8 mouse cellular contexts compared by ENCODE assay signal in genomic region chr14:54863501-54864312, GRCm38 (mm10). TPM values are rescaled to one million over a fixed set of nuclear protein-coding genes. Genes with fewer than 3 reads are reported as not detected.
DNase-seq lines count a peak whose midpoint lies in the region; ATAC-seq lines count a peak whose summit lies in the region.

No protein-coding gene starts in this region.

- H3K4me3 ChIP-seq in brown adipose tissue, adult 24 weeks (ENCODE audit: insufficient read depth, low read depth, low read length), result peak overlapping the region; percentile 78
- peak overlapping the region; percentile 99 for H3K4me3 ChIP-seq in heart, embryonic 12.5 days
- H3K4me3 ChIP-seq in kidney, embryonic 16.5 days (ENCODE audit: low read length), result peak overlapping the region; percentile 83

- under 1% methylated on average over 50 of the region's 56 CpGs for WGBS in heart, embryonic 12.5 days
- under 1% methylated on average over 56 of the region's 56 CpGs for WGBS in kidney, embryonic 16.5 days

- no peaks in the 10 kb centered on the region for H3K27me3 ChIP-seq in heart, embryonic 12.5 days (replicated peaks)
- no peaks in the 10 kb centered on the region for H3K27me3 ChIP-seq in kidney, embryonic 16.5 days (ENCODE audit: insufficient read depth, low read length)

- peak overlapping the region; percentile 97 for H3K9ac ChIP-seq in heart, embryonic 12.5 days
- peak overlapping the region; percentile 89 for H3K9ac ChIP-seq in kidney, embryonic 16.5 days (replicated peaks; ENCODE audit: low read length)

- H3K27ac ChIP-seq in brown adipose tissue, adult 24 weeks (replicated peaks; ENCODE audit: low read depth, low read length), result no peak overlapping the region; the same call in none of the 2 replicates
- peak overlapping the region; percentile 76 for H3K27ac ChIP-seq in heart, embryonic 12.5 days (ENCODE audit: poor library complexity, severe bottlenecking)
- H3K27ac ChIP-seq in kidney, embryonic 16.5 days (ENCODE audit: low read length), result peak overlapping the region; percentile 85

- no peaks in the 10 kb centered on the region for H3K9me3 ChIP-seq in heart, embryonic 12.5 days (replicated peaks)
- no peaks in the 10 kb centered on the region for H3K9me3 ChIP-seq in kidney, embryonic 16.5 days (ENCODE audit: low read length)

- ATAC-seq in erythroid progenitor cell, adult 5-6 weeks (replicated peaks; ENCODE audit: low FRiP score, poor library complexity, severe bottlenecking), result peak; percentile 100
- peak; percentile 100 for ATAC-seq in heart, embryonic 12.5 days (ENCODE audit: insufficient number of reproducible peaks, low FRiP score)
- ATAC-seq in kidney, embryonic 16.5 days (ENCODE audit: low FRiP score, low TSS enrichment), result peak; percentile 100

- H3K4me1 ChIP-seq in brown adipose tissue, adult 24 weeks (ENCODE audit: control insufficient read depth, insufficient read depth, insufficient read length, low read length), result no peaks in the 10 kb centered on the region
- peaks cover 3% of the 10 kb centered on the region for H3K4me1 ChIP-seq in heart, embryonic 12.5 days (replicated peaks)
- 0 out of 2 replicates have a peak, but pooled peaks cover 2% of the 10 kb centered on the region for H3K4me1 ChIP-seq in kidney, embryonic 16.5 days (ENCODE audit: insufficient read depth, low read length)

- peak; percentile 86 for DNase-seq in CD4-positive helper T cell, adult 2 months (ENCODE audit: low read depth, low spot score)
- peak; percentile 95 for DNase-seq in liver
- DNase-seq in monocyte, adult 2 months (ENCODE audit: low read depth in 1 of 2, low spot score in 2 of 2), result peak; percentile 61 to 77
- DNase-seq in spleen, postnatal 14 days (ENCODE audit: low spot score in 2 of 2), result peak; percentile 80 to 85

- no peaks in the 10 kb centered on the region for H3K36me3 ChIP-seq in heart, embryonic 12.5 days
- H3K36me3 ChIP-seq in kidney, embryonic 16.5 days (ENCODE audit: insufficient read depth, low read length), result no peaks in the 10 kb centered on the region

- peak overlapping the region; percentile 72 for H3K4me2 ChIP-seq in heart, embryonic 12.5 days
- peak overlapping the region; percentile 73 for H3K4me2 ChIP-seq in kidney, embryonic 16.5 days (replicated peaks; ENCODE audit: low read depth, low read length)

RNA-seq across cellular contexts. Expression of gene Homez, which starts 7.1 kb away (rescaled TPM):
- polyA plus RNA-seq in brown adipose tissue, adult 24 weeks (2012; ENCODE audit: insufficient read depth, insufficient read length, missing spikeins), result 3.3 and 4.6 TPM in 2 replicates
- 4.7 and 5.0 TPM in 2 replicates for total RNA-seq in erythroid progenitor cell, adult 5-6 weeks (2015; ENCODE audit: low replicate concordance)
- 0.13 and 1.3 TPM in 2 replicates for total RNA-seq in erythroid progenitor cell, adult 5-6 weeks (2017; ENCODE audit: low replicate concordance)
- polyA plus RNA-seq in heart, embryonic 12.5 days (2016; fragmentation: Nextera tagmentation; extraction: Ambion mirVana), result 7.4 and 10.4 TPM in 2 replicates
- polyA plus RNA-seq in kidney, embryonic 16.5 days (2015; fragmentation: Nextera tagmentation; extraction: Ambion mirVana), result 18.0 and 19.9 TPM in 2 replicates

RNA-seq across cellular contexts. Expression of gene Ppp1r3e, which starts 13.6 kb away (rescaled TPM):
- 15.9 and 20.3 TPM in 2 replicates for polyA plus RNA-seq in brown adipose tissue, adult 24 weeks (2012; ENCODE audit: insufficient read depth, insufficient read length, missing spikeins)
- total RNA-seq in erythroid progenitor cell, adult 5-6 weeks (2015; ENCODE audit: low replicate concordance), result 2.2 and 8.8 TPM in 2 replicates
- total RNA-seq in erythroid progenitor cell, adult 5-6 weeks (2017; ENCODE audit: low replicate concordance), result not detected in 2 replicates
- 0.62 and 0.79 TPM in 2 replicates for polyA plus RNA-seq in heart, embryonic 12.5 days (2016; fragmentation: Nextera tagmentation; extraction: Ambion mirVana)
- polyA plus RNA-seq in kidney, embryonic 16.5 days (2015; fragmentation: Nextera tagmentation; extraction: Ambion mirVana), result 1.6 and 1.7 TPM in 2 replicates

RNA-seq across cellular contexts. Expression of gene Bcl2l2, which starts 19.5 kb away (rescaled TPM):
- 26.3 and 28.2 TPM in 2 replicates for polyA plus RNA-seq in brown adipose tissue, adult 24 weeks (2012; ENCODE audit: insufficient read depth, insufficient read length, missing spikeins)
- total RNA-seq in erythroid progenitor cell, adult 5-6 weeks (2015; ENCODE audit: low replicate concordance), result 1.7 TPM in 1 of 2 replicates, not detected in the other
- 1.7 TPM in 1 of 2 replicates, not detected in the other for total RNA-seq in erythroid progenitor cell, adult 5-6 weeks (2017; ENCODE audit: low replicate concordance)
- polyA plus RNA-seq in heart, embryonic 12.5 days (2016; fragmentation: Nextera tagmentation; extraction: Ambion mirVana), result 2.3 and 2.4 TPM in 2 replicates
- 5.0 and 5.1 TPM in 2 replicates for polyA plus RNA-seq in kidney, embryonic 16.5 days (2015; fragmentation: Nextera tagmentation; extraction: Ambion mirVana)

RNA-seq across cellular contexts. Expression of gene Gm20521, which starts 19.5 kb away (rescaled TPM):
- not detected in 2 replicates for polyA plus RNA-seq in brown adipose tissue, adult 24 weeks (2012; ENCODE audit: insufficient read depth, insufficient read length, missing spikeins)
- total RNA-seq in erythroid progenitor cell, adult 5-6 weeks (2015; ENCODE audit: low replicate concordance), result not detected in 2 replicates
- not detected in 2 replicates for total RNA-seq in erythroid progenitor cell, adult 5-6 weeks (2017; ENCODE audit: low replicate concordance)
- not detected in 2 replicates for polyA plus RNA-seq in heart, embryonic 12.5 days (2016; fragmentation: Nextera tagmentation; extraction: Ambion mirVana)
- 0.16 and 0.45 TPM in 2 replicates for polyA plus RNA-seq in kidney, embryonic 16.5 days (2015; fragmentation: Nextera tagmentation; extraction: Ambion mirVana)

RNA-seq across cellular contexts. Expression of gene Pabpn1, which starts 28.6 kb away (rescaled TPM):
- polyA plus RNA-seq in brown adipose tissue, adult 24 weeks (2012; ENCODE audit: insufficient read depth, insufficient read length, missing spikeins), result 75.5 and 89.7 TPM in 2 replicates
- total RNA-seq in erythroid progenitor cell, adult 5-6 weeks (2015; ENCODE audit: low replicate concordance), result 49.9 and 68.1 TPM in 2 replicates
- total RNA-seq in erythroid progenitor cell, adult 5-6 weeks (2017; ENCODE audit: low replicate concordance), result 115 and 120 TPM in 2 replicates
- 96.3 and 101 TPM in 2 replicates for polyA plus RNA-seq in heart, embryonic 12.5 days (2016; fragmentation: Nextera tagmentation; extraction: Ambion mirVana)
- 135 and 141 TPM in 2 replicates for polyA plus RNA-seq in kidney, embryonic 16.5 days (2015; fragmentation: Nextera tagmentation; extraction: Ambion mirVana)
